Mouse (Mus musculus) stomach, embryonic 14.5 days (tissue): Measurements from ENCODE around the gene Gm6169. TPM values are rescaled to one million over a fixed set of nuclear protein-coding genes. Genes with fewer than 3 reads are reported as not detected.
"Not testable (repeated sequence)": the region's sequence is repeated elsewhere in the genome, so short reads cannot be mapped to it uniquely, and the experiment has no call there.

Source experiments
- ATAC-seq: fragments of 200-750 bp; cut with Nextera tagmentation; 2 replicates; pipeline ENCODE4 v1.8.0; 2017; ENCODE audit warnings: low read depth, moderate TSS enrichment; ENCODE audit not compliant: insufficient number of reproducible peaks, insufficient read depth, low FRiP score
- H3K27ac ChIP-seq: fragments of 300-500 bp; sonication (generic); 2 replicates; pipeline ENCODE4 v1.5.1; 2014; ENCODE audit warnings: mild to moderate bottlenecking, low read length, moderate library complexity, mixed read lengths
- H3K27me3 ChIP-seq: fragments of 300-500 bp; sonication (generic); 2 replicates; pipeline ENCODE4 v1.6.1; 2014; ENCODE audit warnings: low read length, control low read depth, mixed read lengths; ENCODE audit not compliant: control insufficient read depth, insufficient read depth
- H3K36me3 ChIP-seq: fragments of 300-500 bp; sonication (generic); 2 replicates; pipeline ENCODE4 v1.6.1; 2014; ENCODE audit warnings: mild to moderate bottlenecking, control low read depth, low read length, moderate library complexity, mixed read lengths; ENCODE audit not compliant: control insufficient read depth, insufficient read depth
- H3K4me1 ChIP-seq: fragments of 300-500 bp; sonication (generic); 2 replicates; pipeline ENCODE4 v1.6.1; 2014; ENCODE audit warnings: low read length, control low read depth, mixed read lengths; ENCODE audit not compliant: control insufficient read depth, insufficient read depth
- H3K4me2 ChIP-seq: fragments of 300-500 bp; sonication (generic); replicated peaks from 2 replicates; pipeline ENCODE4 v1.6.1; 2014; ENCODE audit warnings: low read depth, low read length, control low read depth
- H3K4me3 ChIP-seq: fragments of 300-500 bp; sonication (generic); 2 replicates; pipeline ENCODE4 v1.5.1; 2014; ENCODE audit warnings: low read depth, low read length, control low read depth
- H3K9ac ChIP-seq: fragments of 300-500 bp; sonication (generic); replicated peaks from 2 replicates; pipeline ENCODE4 v1.6.1; 2014; ENCODE audit warnings: low read depth, mild to moderate bottlenecking, control low read depth, low read length, moderate library complexity, mixed read lengths
- H3K9me3 ChIP-seq: fragments of 300-500 bp; sonication (generic); 2 replicates; pipeline ENCODE4 v1.6.1; 2016; ENCODE audit warnings: low read depth, low read length, control low read depth; ENCODE audit not compliant: control insufficient read depth
- WGBS: fragments of 180-500 bp; shearing (Covaris S2); extraction: QIAGEN DNeasy Blood & Tissue Kit; methylation state at CpG from one replicate; pipeline ENCODE4 v1.1.7; 2014; 5-methylcytosine and 5-hydroxymethylcytosine counted together
- polyA plus RNA-seq: library from polyadenylated mRNA; unstranded; fragments of >200 nt; fragmentation: Nextera tagmentation; extraction: Ambion mirVana; gene quantifications from 2 replicates; pipeline ENCODE4 v1.2.1, GENCODE M21; 2014

Gene Gm6169
- 6.1 and 7.4 TPM in 2 replicates for polyA plus RNA-seq

DNA sequence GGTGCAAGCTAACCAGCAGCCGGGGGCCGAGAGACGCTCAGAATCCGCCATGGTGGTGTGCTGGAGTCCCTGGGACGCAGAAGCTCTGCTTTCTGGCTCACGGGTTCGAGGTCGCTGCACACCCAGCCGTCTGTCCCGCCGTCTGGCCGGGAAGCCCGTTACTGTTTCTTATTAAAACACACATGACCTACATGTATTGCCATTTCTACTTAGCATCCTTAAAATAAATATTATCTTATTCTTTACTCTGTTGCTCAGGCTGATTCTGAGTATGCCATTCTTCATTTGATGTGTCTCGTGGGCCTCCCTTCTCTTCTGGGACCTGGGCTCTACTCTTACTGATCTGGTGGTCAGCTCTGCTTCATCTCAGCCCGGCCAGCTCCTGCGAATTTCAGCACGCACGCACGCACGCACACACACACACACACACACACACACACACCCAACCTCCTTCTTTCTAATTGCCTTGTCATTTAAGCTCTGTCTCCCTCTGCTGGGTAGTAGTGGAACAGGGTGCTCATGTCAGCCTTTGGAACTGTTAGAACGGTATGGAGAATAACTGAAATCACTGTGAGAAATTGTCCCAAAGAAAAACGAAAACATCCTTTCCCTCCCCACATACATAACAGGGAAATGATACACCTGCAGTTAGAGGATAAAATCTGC, at the start of gene Gm6169:
Gene Gm6169 (minus strand): TSS at position 51 of the 666 bp plus-strand sequence.
- 76% methylated on average over 21 of the region's 22 CpGs for WGBS
- Histone ChIP-seq H3K27me3 (no peaks in the 10 kb centered on the region), H3K4me1 (no peaks in the 10 kb centered on the region), H3K9ac (no peak within 1 kb of the TSS), H3K4me2 (no peak within 1 kb of the TSS), H3K9me3 (no peaks in the 10 kb centered on the region), H3K36me3 (no peaks in the 10 kb centered on the region), H3K4me3 (no peak within 1 kb of the TSS), H3K27ac (no peak within 1 kb of the TSS)
- no peak for ATAC-seq

DNA sequence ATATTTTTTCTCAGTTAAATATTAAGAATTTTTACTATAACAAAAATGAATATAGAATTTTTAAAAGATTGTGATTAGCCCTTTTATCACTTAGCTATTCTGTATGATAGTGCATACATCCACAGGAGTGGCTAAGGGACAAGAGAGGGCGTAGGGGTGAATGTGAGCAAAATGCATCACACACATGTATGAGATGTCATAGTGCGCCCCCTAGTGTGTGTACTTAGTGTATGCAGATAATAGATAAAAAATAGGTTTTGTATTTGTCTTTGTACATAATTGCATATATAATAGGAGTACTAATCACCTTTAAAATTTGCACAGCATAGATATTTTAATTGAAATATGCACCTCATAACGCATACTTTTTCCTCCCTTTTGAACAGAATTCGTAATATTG, 46.8 kb upstream of the Gm6169 start:
- 59% methylated on average over 4 of the region's 4 CpGs for WGBS
- H3K36me3 ChIP-seq = peaks cover 37% of the 10 kb centered on the region
- ATAC-seq = no peak

DNA sequence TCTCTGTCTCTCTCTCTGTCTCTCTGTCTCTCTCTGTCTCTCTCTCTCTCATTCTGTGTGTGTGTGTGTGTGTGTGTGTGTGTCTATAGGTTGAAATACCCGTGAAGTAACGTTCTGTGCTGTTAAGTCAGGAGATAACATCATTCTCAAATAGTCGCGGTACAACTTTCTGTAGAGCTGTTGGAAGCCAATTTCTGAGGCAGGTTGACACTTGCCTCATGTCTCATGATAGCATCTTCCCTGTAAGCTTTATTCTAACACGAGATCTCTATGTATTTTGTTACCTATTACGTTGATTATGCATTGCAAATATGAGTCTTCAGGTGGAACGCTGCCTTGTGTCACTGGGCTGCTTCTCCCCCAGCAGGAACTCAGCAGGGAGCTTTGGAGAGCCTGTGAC, 43.3 kb upstream of the Gm6169 start:
- Histone ChIP-seq H3K4me1 (no peaks in the 10 kb centered on the region), H3K9ac (no peak overlapping the region), H3K27me3 (no peaks in the 10 kb centered on the region), H3K9me3 (no peaks in the 10 kb centered on the region), H3K4me3 (no peak overlapping the region), H3K36me3 (peaks cover 16% of the 10 kb centered on the region; the same call in 1 of the 2 replicates), H3K4me2 (no peak overlapping the region), H3K27ac (no peak overlapping the region)
- 89% methylated on average over 7 of the region's 7 CpGs for WGBS
- ATAC-seq = no peak

More for the DNA sequence above, 46.8 kb upstream of the Gm6169 start:
- Histone ChIP-seq H3K27ac (no peak overlapping the region), H3K4me2 (no peak overlapping the region), H3K27me3 (no peaks in the 10 kb centered on the region), H3K4me3 (no peak overlapping the region), H3K9me3 (no peaks in the 10 kb centered on the region), H3K9ac (no peak overlapping the region), H3K4me1 (no peaks in the 10 kb centered on the region)

DNA sequence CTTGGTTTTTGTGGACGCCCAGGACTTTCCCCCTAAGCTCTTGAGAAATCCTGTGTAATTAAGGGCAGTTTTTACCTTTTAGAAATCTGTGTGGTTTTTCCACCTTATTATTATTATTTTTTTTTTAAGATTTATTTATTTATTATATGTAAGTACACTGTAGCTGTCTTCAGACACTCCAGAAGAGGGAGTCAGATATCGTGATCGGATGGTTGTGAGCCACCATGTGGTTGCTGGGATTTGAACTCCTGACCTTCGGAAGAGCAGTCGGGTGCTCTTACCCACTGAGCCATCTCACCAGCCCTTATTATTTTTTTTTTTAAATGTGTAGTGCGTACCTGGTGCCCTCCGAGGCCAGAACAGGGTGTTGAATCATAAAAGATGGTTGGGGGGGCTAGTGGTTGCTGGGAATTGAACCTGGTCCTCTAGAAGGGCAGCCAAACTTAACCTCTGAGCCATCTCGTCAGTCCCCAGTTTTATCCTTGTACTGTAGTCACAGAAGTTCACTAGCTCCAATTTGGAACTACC, 39.4 kb upstream of the Gm6169 start:
- 32% methylated on average over 8 of the region's 8 CpGs for WGBS
- not testable (repeated sequence) for H3K9me3 ChIP-seq, H3K27ac ChIP-seq, H3K27me3 ChIP-seq, ATAC-seq, H3K4me1 ChIP-seq
- peak overlapping the region; percentile 88 for H3K9ac ChIP-seq
- H3K36me3 ChIP-seq = peaks cover 11% of the 10 kb centered on the region
- H3K4me3 ChIP-seq = peak overlapping the region; percentile 90
- H3K4me2 ChIP-seq = peak overlapping the region; percentile 50

DNA sequence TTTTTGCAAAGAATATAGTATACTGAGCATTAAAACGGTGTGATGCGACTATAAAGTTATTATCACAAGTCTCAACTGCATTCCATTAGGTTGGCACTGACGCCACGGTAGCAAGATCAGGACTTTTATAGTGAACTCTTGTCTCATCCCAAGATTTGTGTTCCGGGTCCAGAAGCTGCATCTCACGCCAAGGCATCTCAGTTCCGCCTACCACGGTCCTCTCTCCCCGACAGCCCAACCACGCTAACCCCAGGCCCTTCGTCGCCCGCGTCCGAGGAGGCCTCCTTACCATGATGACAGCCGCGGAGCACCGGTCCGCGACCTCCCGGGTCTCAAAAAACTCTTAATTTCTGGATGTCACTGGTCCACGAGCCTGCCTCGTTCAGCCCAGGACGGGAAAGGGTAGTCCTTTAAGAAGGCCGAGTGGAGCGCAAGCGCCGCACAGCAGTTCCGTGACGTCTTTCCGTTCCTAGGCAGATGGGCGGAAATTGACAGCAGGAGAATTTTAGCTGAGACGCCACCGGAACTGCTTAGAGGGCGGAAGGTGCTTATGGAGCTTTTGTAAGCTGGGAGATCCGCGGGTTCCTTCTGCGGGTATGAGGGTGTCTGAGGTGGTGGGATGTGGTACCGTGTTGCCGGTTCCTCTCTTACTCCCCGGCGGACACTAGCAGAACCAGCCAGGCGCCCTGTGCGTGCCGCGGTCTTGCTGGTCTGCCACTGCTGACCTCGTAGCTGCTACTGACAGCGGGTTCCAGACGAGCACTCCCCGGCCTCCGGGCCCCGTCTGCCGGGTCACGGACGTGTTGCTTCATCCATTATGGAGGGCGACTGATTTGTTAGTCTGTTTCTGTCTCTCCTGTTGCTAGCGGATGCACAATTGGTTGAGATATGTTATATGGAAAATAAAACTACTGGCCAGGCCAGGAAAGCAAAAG, 38.7 kb upstream of the Gm6169 start, which contains the start of the genes Gfm2 and Nsa2:
Gene Gfm2 (plus strand): TSS at position 472 of the 935 bp plus-strand sequence.
Gene Nsa2 (minus strand): TSS at position 472 of the 935 bp plus-strand sequence.
- peak within 1 kb of the TSS; percentile 63 for H3K4me2 ChIP-seq
- peak within 1 kb of the TSS; percentile 90 for H3K4me3 ChIP-seq
- no peaks in the 10 kb centered on the region for H3K9me3 ChIP-seq
- peak; percentile 94 for ATAC-seq
- under 1% methylated on average over 57 of the region's 57 CpGs for WGBS
- H3K27me3 ChIP-seq = no peaks in the 10 kb centered on the region
- H3K36me3 ChIP-seq = peaks cover 15% of the 10 kb centered on the region
- peak within 1 kb of the TSS; percentile 80 for H3K27ac ChIP-seq
- H3K9ac ChIP-seq = peak within 1 kb of the TSS; percentile 88
- no peaks in the 10 kb centered on the region for H3K4me1 ChIP-seq

DNA sequence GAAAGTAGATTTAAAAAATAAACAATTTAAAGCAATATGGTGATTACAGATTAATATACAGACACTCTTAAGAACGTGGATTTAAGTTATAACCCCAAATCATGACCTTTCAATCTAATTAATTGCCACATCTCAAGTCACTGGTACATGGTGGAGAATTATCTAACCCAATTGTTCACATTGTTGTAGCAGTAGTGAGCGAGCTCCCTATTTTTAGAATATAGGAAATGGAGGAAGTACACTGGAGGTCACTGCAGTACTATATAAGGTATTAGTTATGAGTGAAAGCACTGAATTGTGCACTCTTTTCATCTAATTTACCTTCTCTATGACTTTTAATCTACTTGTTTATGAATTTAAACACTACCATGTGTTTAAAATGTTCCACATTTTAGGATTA, 31.4 kb upstream of the Gm6169 start:
- not testable (repeated sequence) for H3K4me3 ChIP-seq, H3K9ac ChIP-seq, H3K9me3 ChIP-seq, H3K4me1 ChIP-seq, H3K4me2 ChIP-seq, H3K27ac ChIP-seq, H3K27me3 ChIP-seq, ATAC-seq
- H3K36me3 ChIP-seq = peaks cover 24% of the 10 kb centered on the region
- no CpG with 5 or more reads among the region's 2 CpGs for WGBS

DNA sequence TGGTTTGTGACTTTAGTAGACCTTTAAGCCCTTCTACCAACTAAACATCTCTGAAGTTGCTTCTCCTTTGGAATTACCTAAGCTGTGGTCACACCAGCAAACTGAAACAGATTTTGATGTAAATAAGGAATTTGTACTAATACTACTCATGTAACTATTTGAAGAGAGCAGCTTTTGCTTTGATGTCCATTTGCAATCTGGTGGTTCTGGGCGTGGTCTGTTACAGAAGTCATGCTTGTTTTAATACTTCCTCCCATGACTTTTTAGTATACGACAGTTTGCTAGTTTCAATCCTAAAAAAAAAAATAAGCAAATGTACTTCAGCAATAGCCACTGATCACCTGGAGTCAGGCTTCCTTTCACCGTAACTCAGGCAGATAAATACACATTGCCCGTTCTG, 30.6 kb upstream of the Gm6169 start:
- H3K27me3 ChIP-seq, H3K4me1 ChIP-seq, H3K9me3 ChIP-seq, H3K9ac ChIP-seq, H3K27ac ChIP-seq, ATAC-seq, H3K4me2 ChIP-seq, H3K4me3 ChIP-seq: not testable (repeated sequence)
- H3K36me3 ChIP-seq = peaks cover 21% of the 10 kb centered on the region
- WGBS = 83% methylated on average over 2 of the region's 4 CpGs

DNA sequence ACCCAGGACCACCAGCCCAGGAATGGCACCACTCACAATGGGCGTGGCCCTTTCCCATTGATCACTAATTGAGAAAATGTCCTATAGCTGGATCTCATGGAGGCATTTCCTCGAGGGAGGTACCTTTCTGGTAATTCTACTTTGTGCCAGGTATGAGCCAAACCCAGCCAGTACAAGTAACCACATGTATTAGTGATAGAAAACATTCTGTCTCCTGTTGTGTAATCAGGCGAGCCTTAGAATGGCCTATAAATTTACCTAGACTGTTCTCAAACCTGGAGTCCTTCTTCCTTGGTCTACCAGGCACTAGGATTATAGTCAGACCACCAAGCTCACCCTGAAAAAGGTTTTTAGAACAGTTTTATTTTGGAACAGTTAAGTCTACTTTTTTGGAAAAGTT, 22.3 kb upstream of the Gm6169 start:
- H3K9me3 ChIP-seq = no peaks in the 10 kb centered on the region
- no peak overlapping the region for H3K4me3 ChIP-seq
- H3K27ac ChIP-seq = no peak overlapping the region
- H3K4me1 ChIP-seq = no peaks in the 10 kb centered on the region
- no peak for ATAC-seq
- no peaks in the 10 kb centered on the region for H3K27me3 ChIP-seq
- no peak overlapping the region for H3K9ac ChIP-seq
- WGBS = 79% methylated on average over 3 of the region's 3 CpGs
- H3K36me3 ChIP-seq = no peaks in the 10 kb centered on the region
- no peak overlapping the region for H3K4me2 ChIP-seq
